Mouse (Mus musculus) kidney, postnatal 25 days (tissue): ENCODE data around the gene Nim1k.

Source experiments
- DNase-seq, 2 experiments: peaks; one replicate each; pipeline ENCODE4 v3.0.0; 2021; ENCODE audit warnings: mixed read lengths in 2 of 2

The Nim1k gene

DNA sequence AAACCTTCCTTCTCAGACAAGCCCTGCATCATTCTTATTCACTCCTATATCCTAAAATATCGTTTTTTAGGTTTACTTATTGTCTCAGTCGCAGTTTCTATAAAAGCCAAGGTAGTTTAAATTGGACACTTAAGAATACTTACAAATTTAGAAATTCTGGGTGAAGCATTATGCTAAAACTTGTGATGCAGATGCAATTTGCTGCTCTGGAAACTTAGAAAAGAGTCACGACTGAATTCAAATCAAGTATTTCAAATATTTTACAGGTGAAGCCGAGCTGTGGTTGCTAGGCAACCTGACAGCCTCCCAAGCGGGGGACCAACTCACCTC is 66.0 kb downstream of the Nim1k start:
- no peak for DNase-seq

GRCm38 (mm10) chr13:119684416-119685177 is 71.1 kb downstream of the Nim1k start:
- no peak for DNase-seq

DNA sequence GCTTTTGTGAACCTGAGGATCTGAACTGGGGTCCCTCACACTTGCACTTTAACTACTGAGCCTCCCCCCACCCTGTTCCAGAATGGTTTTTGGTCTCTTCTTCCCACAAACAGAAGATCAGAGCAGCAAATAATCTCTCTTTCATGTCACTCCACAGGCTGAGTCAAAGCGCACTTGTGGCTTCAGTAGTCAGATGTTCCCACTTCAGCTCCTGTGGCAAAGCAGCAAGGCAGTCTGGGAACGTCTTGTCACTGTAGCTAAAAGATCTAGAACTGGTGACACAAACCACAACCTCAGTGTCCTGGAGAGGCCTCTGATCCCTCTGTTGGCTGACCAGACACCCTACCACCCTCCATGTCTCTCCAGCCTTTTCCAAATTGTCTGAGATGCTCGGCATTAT is 74.5 kb downstream of the Nim1k start:
- DNase-seq: no peak

- DNase-seq: no peak
Observed at GRCm38 (mm10) chr13:119679721-119680120, 76.0 kb downstream of the Nim1k start.

GRCm38 (mm10) chr13:119678794-119679193 is 76.9 kb downstream of the Nim1k start:
- DNase-seq: no peak

DNA sequence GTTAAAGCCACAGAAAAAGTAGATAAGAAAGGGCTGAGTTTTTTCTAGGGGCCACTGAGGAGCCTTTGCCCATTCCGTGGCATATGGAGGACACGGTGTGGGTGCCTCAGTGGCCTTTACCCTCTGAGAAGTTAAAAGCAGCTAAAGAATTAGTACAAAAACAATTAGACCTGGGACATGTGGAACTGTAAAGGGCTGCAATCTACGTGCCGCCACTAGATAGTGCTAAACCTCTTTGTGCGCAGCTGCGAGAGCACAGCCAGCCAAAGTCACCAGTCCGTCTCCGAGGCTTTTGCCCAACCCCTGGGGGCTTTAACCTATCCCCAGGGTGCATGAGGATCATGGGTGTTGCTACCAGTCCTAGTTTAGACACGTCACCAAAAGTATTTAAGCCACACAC is 94.3 kb downstream of the Nim1k start:
- DNase-seq: peak; percentile 48 to 65
